Mouse (Mus musculus) heart, embryonic 16.5 days (tissue): ENCODE measurements around the gene Alg9. TPM values are rescaled to one million over a fixed set of nuclear protein-coding genes. Genes with fewer than 3 reads are reported as not detected.
A peak's percentile ranks its signal among the peaks of the same experiment; 100 is the strongest.

Experiments used
- ATAC-seq: fragments of 200-750 bp; cut with Nextera tagmentation; replicated peaks from 2 replicates; pipeline ENCODE4 v1.8.0; 2017; ENCODE audit warnings: moderate number of reproducible peaks; ENCODE audit not compliant: insufficient read depth, low FRiP score; ENCODE audit errors: extremely low read depth
- H3K27ac ChIP-seq: fragments of 300-500 bp; sonication (generic); 2 replicates; pipeline ENCODE4 v1.5.1; 2014; ENCODE audit warnings: mild to moderate bottlenecking, low read length, control low read depth, moderate library complexity
- H3K27me3 ChIP-seq: fragments of 300-500 bp; sonication (generic); 2 replicates; pipeline ENCODE4 v1.6.1; 2014; ENCODE audit warnings: low read length, mixed read lengths; ENCODE audit not compliant: control insufficient read depth, insufficient read depth
- H3K36me3 ChIP-seq: fragments of 300-500 bp; sonication (generic); 2 replicates; pipeline ENCODE4 v1.6.1; 2014; ENCODE audit not compliant: control insufficient read depth, insufficient read depth
- H3K4me1 ChIP-seq: fragments of 300-500 bp; sonication (generic); 2 replicates; pipeline ENCODE4 v1.6.1; 2014; ENCODE audit warnings: low read length, mixed read lengths; ENCODE audit not compliant: control insufficient read depth, insufficient read depth
- H3K4me2 ChIP-seq: fragments of 300-500 bp; sonication (generic); 2 replicates; pipeline ENCODE4 v1.6.1; 2014; ENCODE audit warnings: low read depth, mild to moderate bottlenecking, control low read depth, low read length
- H3K4me3 ChIP-seq: fragments of 300-500 bp; sonication (generic); 2 replicates; pipeline ENCODE4 v1.5.1; 2014; ENCODE audit warnings: mild to moderate bottlenecking, control low read depth, low read length
- H3K9ac ChIP-seq: fragments of 300-500 bp; sonication (generic); 2 replicates; pipeline ENCODE4 v1.6.1; 2014; ENCODE audit warnings: low read length, control low read depth
- H3K9me3 ChIP-seq: fragments of 300-500 bp; sonication (generic); replicated peaks from 2 replicates; pipeline ENCODE4 v1.6.1; 2016; ENCODE audit warnings: low read length; ENCODE audit not compliant: control insufficient read depth
- WGBS: fragments of 180-500 bp; shearing (Covaris S2); extraction: QIAGEN DNeasy Blood & Tissue Kit; methylation state at CpG from one replicate; pipeline ENCODE4 v1.1.7; 2014; 5-methylcytosine and 5-hydroxymethylcytosine counted together
- polyA plus RNA-seq: library from polyadenylated mRNA; unstranded; fragments of >200 nt; fragmentation: Nextera tagmentation; extraction: Ambion mirVana; gene quantifications from 2 replicates; pipeline ENCODE4 v1.2.1, GENCODE M21; 2015

Gene Alg9
- polyA plus RNA-seq, 1 experiment from 2014 or later: 27.2 TPM

GRCm38 (mm10) chr9:50875470-50875869 is 100.7 kb downstream of the Alg9 start:
- no peak overlapping the region for H3K4me2 ChIP-seq
- H3K36me3 ChIP-seq: peaks cover 47% of the 10 kb centered on the region
- no peaks in the 10 kb centered on the region for H3K9me3 ChIP-seq
- H3K4me1 ChIP-seq: peaks cover 2% of the 10 kb centered on the region; the same call in 1 of the 2 replicates
- ATAC-seq: no peak
- H3K9ac ChIP-seq: no peak overlapping the region
- 95% methylated on average over 4 of the region's 4 CpGs for WGBS
- no peak overlapping the region for H3K27ac ChIP-seq
- H3K4me3 ChIP-seq: no peak overlapping the region
- H3K27me3 ChIP-seq: no peaks in the 10 kb centered on the region

- Histone ChIP-seq H3K9me3 (no peaks in the 10 kb centered on the region), H3K4me1 (peaks cover 2% of the 10 kb centered on the region; the same call in 1 of the 2 replicates), H3K27ac (no peak overlapping the region), H3K9ac (no peak overlapping the region), H3K27me3 (no peaks in the 10 kb centered on the region), H3K36me3 (peaks cover 42% of the 10 kb centered on the region), H3K4me2 (no peak overlapping the region), H3K4me3 (no peak overlapping the region)
- ATAC-seq: no peak
- 93% methylated on average over 3 of the region's 3 CpGs for WGBS
Observed at GRCm38 (mm10) chr9:50876287-50876686, 101.5 kb downstream of the Alg9 start.

GRCm38 (mm10) chr9:50877431-50877830 is 102.6 kb downstream of the Alg9 start:
- Histone ChIP-seq H3K4me1 (peaks cover 2% of the 10 kb centered on the region; the same call in 1 of the 2 replicates), H3K9ac (no peak overlapping the region), H3K4me3 (no peak overlapping the region), H3K27me3 (no peaks in the 10 kb centered on the region), H3K27ac (no peak overlapping the region), H3K4me2 (no peak overlapping the region), H3K36me3 (peaks cover 46% of the 10 kb centered on the region), H3K9me3 (no peaks in the 10 kb centered on the region)
- no peak for ATAC-seq
- WGBS: 56% methylated on average over 3 of the region's 3 CpGs

- Histone ChIP-seq H3K27ac (no peak overlapping the region), H3K36me3 (peaks cover 22% of the 10 kb centered on the region), H3K4me1 (peaks cover 16% of the 10 kb centered on the region), H3K27me3 (no peaks in the 10 kb centered on the region), H3K9ac (no peak overlapping the region), H3K9me3 (no peaks in the 10 kb centered on the region), H3K4me3 (no peak overlapping the region), H3K4me2 (no peak overlapping the region)
- 80% methylated on average over 2 of the region's 2 CpGs for WGBS
- no peak for ATAC-seq
Observed at GRCm38 (mm10) chr9:50882183-50882582, 107.4 kb downstream of the Alg9 start.

- peaks cover 19% of the 10 kb centered on the region for H3K36me3 ChIP-seq
- WGBS: 81% methylated on average over 8 of the region's 8 CpGs
- no peaks in the 10 kb centered on the region for H3K27me3 ChIP-seq
- no peak for ATAC-seq
- H3K4me1 ChIP-seq: peaks cover 26% of the 10 kb centered on the region
- H3K9ac ChIP-seq: no peak overlapping the region
- H3K4me2 ChIP-seq: no peak overlapping the region
- H3K4me3 ChIP-seq: no peak overlapping the region
- H3K27ac ChIP-seq: no peak overlapping the region; the same call in 1 of the 2 replicates
- no peaks in the 10 kb centered on the region for H3K9me3 ChIP-seq
Observed at GRCm38 (mm10) chr9:50884093-50884492, 109.3 kb downstream of the Alg9 start.

GRCm38 (mm10) chr9:50884741-50885599 is 110.2 kb downstream of the Alg9 start:
- Histone ChIP-seq H3K9me3 (no peaks in the 10 kb centered on the region), H3K36me3 (peaks cover 12% of the 10 kb centered on the region), H3K4me3 (no peak overlapping the region), H3K4me1 (peaks cover 26% of the 10 kb centered on the region), H3K27me3 (no peaks in the 10 kb centered on the region), H3K4me2 (no peak overlapping the region), H3K9ac (0 out of 2 replicates have a peak overlapping the region, but pooled peaks have one; percentile 5), H3K27ac (peak overlapping the region; percentile 49)
- peak; percentile 11 for ATAC-seq
- 67% methylated on average over 10 of the region's 10 CpGs for WGBS

GRCm38 (mm10) chr9:50885600-50885987 is 110.8 kb downstream of the Alg9 start:
- Histone ChIP-seq H3K36me3 (peaks cover 6% of the 10 kb centered on the region), H3K9me3 (no peaks in the 10 kb centered on the region), H3K4me2 (no peak overlapping the region), H3K9ac (0 out of 2 replicates have a peak overlapping the region, but pooled peaks have one; percentile 5), H3K4me3 (no peak overlapping the region), H3K27me3 (no peaks in the 10 kb centered on the region), H3K27ac (peak overlapping the region; percentile 49), H3K4me1 (peaks cover 26% of the 10 kb centered on the region)
- no peak for ATAC-seq
- WGBS: 45% methylated on average over 1 of the region's 1 CpGs

GRCm38 (mm10) chr9:50886870-50887269 is 112.1 kb downstream of the Alg9 start:
- H3K27ac ChIP-seq: no peak overlapping the region
- no peak overlapping the region for H3K9ac ChIP-seq
- no peak overlapping the region for H3K4me3 ChIP-seq
- ATAC-seq: no peak
- H3K27me3 ChIP-seq: no peaks in the 10 kb centered on the region
- H3K4me1 ChIP-seq: peaks cover 26% of the 10 kb centered on the region
- WGBS: 100% methylated on average over 1 of the region's 1 CpGs
- no peak overlapping the region for H3K4me2 ChIP-seq
- H3K9me3 ChIP-seq: no peaks in the 10 kb centered on the region
- peaks cover 2% of the 10 kb centered on the region; the same call in 1 of the 2 replicates for H3K36me3 ChIP-seq

- Histone ChIP-seq H3K9ac (no peak overlapping the region), H3K27me3 (no peaks in the 10 kb centered on the region), H3K4me3 (no peak overlapping the region), H3K27ac (no peak overlapping the region; the same call in 1 of the 2 replicates), H3K4me1 (peaks cover 26% of the 10 kb centered on the region), H3K9me3 (no peaks in the 10 kb centered on the region), H3K36me3 (peaks cover 2% of the 10 kb centered on the region; the same call in 1 of the 2 replicates), H3K4me2 (no peak overlapping the region)
- WGBS: 32% methylated on average over 4 of the region's 4 CpGs
- no peak for ATAC-seq
Observed at GRCm38 (mm10) chr9:50887351-50887750, 112.5 kb downstream of the Alg9 start.
